Mouse (Mus musculus) olfactory bulb, adult 2 months (tissue): ENCODE results near the gene Suds3. TPM values are rescaled to one million over a fixed set of nuclear protein-coding genes. Genes with fewer than 3 reads are reported as not detected.

Experiments
- H3K27ac ChIP-seq: fragments of 200-500 bp; 2 replicates; pipeline ENCODE4 v1.5.1; 2012; ENCODE audit warnings: low read depth, low read length; ENCODE audit not compliant: insufficient read depth
- H3K4me1 ChIP-seq: fragments of 200-500 bp; 2 replicates; pipeline ENCODE4 v1.6.1; 2012; ENCODE audit warnings: low read length; ENCODE audit not compliant: control insufficient read depth, insufficient read depth
- H3K4me3 ChIP-seq: fragments of 200-500 bp; 2 replicates; pipeline ENCODE4 v1.5.1; 2012; ENCODE audit warnings: mild to moderate bottlenecking, low read depth, low read length, moderate library complexity; ENCODE audit not compliant: insufficient read depth
- CTCF ChIP-seq: fragments of 200-500 bp; IDR thresholded peaks from 2 replicates; pipeline ENCODE4 v1.5.1; 2012; ENCODE audit warnings: low read depth, mild to moderate bottlenecking, low read length, moderate library complexity; ENCODE audit not compliant: insufficient read depth
- POLR2A ChIP-seq: fragments of 200-500 bp; IDR thresholded peaks from 2 replicates; pipeline ENCODE4 v1.6.1; 2012; ENCODE audit warnings: mild to moderate bottlenecking, low read depth, low read length, moderate library complexity; ENCODE audit not compliant: insufficient read depth
- WGBS: fragments of 180-500 bp; shearing (Covaris S2); methylation state at CpG from one replicate; pipeline ENCODE4 v1.1.7; 2018; 5-methylcytosine and 5-hydroxymethylcytosine counted together
- polyA plus RNA-seq: library from polyadenylated mRNA; stranded (reverse); fragments of >200 nt; gene quantifications from 2 replicates; pipeline ENCODE4 v1.2.4, GENCODE M21; 2012; ENCODE audit warnings: low replicate concordance; ENCODE audit not compliant: missing spikeins, insufficient read depth, insufficient read length

Gene Suds3
- polyA plus RNA-seq, 1 experiment = 131 TPM

DNA sequence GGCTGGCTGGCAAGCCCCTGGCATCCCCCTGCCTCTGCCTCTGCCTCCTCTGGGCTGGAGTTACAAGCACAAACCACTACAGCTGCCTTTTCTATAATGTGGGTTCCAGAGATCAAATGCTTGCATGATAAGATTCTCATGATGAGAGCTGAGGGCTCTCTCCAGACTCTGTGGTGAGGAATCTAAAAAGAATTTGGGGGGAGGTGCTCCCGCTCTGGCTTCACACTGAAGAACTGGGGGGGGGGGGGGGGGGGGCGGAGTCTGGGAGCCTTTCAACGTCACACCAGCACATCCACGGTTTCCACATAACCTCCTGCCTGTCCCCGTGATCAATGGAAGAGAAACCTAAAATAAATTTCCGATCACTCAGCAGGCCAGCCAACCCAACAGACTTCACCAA, 26.1 kb downstream of the Suds3 start:
- H3K4me1 ChIP-seq = peaks cover 10% of the 10 kb centered on the region
- H3K27ac ChIP-seq = no peak overlapping the region
- H3K4me3 ChIP-seq = no peak overlapping the region
- 18% methylated on average over 6 of the region's 6 CpGs for WGBS
- TF ChIP-seq POLR2A = no peak
- no peak for TF ChIP-seq CTCF

DNA sequence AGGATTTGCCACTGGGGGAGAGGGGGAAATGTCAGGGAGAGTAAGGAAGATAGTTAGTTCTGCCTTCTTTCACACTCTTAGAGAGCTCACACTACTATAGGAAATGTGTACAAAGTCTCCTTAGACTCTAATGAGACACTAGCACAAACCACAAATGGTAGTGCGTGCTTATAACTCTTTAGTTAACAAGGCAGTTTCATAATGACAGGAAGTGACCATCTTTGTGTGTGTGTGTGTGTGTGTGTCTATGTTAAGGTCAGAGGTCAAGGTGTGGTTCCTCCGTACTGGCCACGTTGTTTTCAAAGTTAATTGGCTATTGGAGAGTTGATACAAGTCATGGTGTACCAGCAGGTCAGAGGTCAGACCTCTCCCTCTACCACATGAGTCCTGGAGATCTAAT, 26.8 kb downstream of the Suds3 start:
- Histone ChIP-seq H3K4me1 (peaks cover 10% of the 10 kb centered on the region), H3K27ac (no peak overlapping the region), H3K4me3 (no peak overlapping the region)
- TF ChIP-seq POLR2A (no peak), CTCF (no peak)
- WGBS = 62% methylated on average over 3 of the region's 3 CpGs

DNA sequence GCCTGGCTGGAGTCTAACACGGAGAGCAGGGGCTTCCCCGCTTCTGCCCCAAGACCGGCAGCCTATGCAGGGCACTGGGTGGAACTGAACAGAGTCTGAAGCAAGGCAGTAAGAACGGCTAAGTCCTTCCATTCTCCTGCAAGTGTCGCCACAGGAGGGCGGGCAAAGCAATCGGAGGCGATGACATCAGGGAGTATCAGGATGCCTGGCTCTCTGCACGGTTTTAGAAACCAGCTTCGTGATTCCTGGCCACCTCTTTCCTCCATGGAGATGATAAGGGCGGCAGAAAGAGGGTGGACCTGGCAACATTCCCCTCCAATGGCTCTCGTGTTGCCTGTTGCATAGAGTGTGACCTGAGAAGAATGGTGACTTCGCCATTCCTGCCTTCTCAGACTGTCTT, 28.2 kb downstream of the Suds3 start:
- 3% methylated on average over 13 of the region's 13 CpGs for WGBS
- H3K27ac ChIP-seq = no peak overlapping the region
- peak overlapping the region; percentile 28 for H3K4me3 ChIP-seq
- H3K4me1 ChIP-seq = peaks cover 10% of the 10 kb centered on the region
- no peak for TF ChIP-seq CTCF
- TF ChIP-seq POLR2A = no peak

DNA sequence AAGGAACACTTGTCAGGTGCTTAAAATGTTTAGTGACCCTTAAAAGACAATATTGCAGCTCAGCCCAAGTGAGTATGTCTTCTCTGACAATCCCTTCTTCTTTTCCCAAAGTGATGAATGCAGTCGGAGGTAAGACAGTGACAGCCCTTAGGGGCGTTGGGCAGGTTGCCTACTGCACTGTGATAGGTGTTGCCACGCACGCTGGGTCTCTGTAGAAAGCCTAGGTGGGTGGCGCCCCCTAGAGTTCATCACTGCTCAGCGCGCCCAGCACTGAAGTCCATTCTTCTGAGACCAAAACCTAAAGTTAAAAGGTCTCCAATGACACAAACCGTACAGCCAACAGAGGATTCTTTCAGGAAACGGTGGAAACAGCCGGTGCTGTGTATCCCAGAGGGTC, 46.4 kb downstream of the Suds3 start:
- WGBS = 14% methylated on average over 10 of the region's 10 CpGs
- Histone ChIP-seq H3K4me3 (no peak overlapping the region), H3K27ac (no peak overlapping the region), H3K4me1 (peaks cover 9% of the 10 kb centered on the region)
- peak; percentile 73 for TF ChIP-seq CTCF
- no peak for TF ChIP-seq POLR2A

DNA sequence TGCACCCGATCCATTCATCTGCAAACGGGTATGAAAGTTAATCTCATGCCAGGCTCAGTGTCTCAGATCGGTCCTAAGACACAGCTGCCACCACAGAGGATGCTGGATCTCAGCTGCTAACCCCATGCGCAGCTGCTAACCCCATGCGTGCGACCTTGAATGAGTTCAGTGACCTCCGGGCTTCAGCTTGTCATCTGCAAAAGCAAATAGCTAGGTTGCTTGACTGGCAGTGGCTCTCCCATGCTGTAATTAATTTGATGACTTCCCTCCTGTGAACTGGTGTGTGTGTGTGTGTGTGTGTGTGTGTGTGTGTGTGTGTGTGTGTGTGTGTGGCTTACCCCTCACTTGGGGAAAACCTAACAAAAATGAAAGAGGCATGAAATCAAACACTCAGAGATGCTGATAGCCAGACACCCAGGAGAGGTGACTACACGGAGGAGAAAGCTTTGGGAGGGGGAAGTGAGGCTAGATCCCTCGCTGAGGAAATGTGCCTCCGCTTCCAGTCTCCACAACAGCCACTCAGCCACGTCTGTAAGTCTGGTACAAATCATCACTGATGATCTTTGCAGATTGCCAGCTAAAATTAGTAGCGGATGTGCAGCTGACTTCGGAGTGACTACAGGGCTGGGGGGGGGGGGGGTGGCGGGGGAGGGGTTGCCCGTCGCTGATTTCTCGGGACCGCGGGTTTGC, 47.0 kb downstream of the Suds3 start:
- WGBS = 9% methylated on average over 19 of the region's 19 CpGs
- TF ChIP-seq POLR2A (no peak), CTCF (no peak)
- Histone ChIP-seq H3K4me1 (peaks cover 9% of the 10 kb centered on the region), H3K27ac (no peak overlapping the region), H3K4me3 (no peak overlapping the region)

DNA sequence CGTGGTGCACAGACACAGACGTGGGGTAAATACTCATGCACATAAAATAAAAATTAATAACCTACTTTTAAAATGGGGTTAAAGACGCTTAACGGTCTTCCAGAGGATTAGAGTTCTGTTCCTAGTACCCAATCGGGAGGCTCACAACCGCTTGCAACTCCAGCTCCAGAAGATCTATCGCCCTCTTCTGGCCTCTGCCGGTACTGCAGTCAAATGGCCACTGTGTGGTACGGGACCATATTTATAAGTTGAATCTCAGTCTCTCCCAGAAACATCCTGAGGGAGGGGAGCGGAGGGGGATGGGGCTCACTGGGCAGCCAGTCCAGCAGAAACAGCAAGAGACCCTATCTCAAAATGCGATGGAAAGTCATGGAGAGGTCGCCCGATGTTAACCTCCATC, 47.7 kb downstream of the Suds3 start:
- TF ChIP-seq POLR2A (no peak), CTCF (peak; percentile 66; the same call in 1 of the 2 replicates)
- WGBS = 77% methylated on average over 13 of the region's 13 CpGs
- H3K4me1 ChIP-seq = peaks cover 9% of the 10 kb centered on the region
- no peak overlapping the region for H3K4me3 ChIP-seq
- no peak overlapping the region for H3K27ac ChIP-seq

DNA sequence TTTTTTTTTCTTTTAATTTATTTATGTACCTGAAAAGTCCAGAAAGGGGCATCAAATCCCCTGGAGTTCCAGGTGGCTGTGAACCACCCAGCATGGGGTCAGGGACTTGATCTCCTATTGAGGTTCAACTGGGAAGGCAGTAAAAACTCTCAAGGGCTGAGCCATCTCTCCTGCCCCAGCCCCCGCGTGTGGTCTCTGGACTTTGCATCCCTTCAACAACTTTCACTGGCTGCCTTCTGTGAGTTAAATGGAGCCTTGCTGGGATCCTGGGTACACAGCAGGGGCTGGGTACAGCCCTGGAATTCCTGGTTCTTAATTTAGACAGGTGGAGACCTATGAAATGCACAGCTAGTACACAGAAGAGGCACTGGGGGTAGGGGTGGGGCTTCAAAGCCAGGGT, 54.7 kb downstream of the Suds3 start:
- no peak for TF ChIP-seq POLR2A
- no peak for TF ChIP-seq CTCF
- Histone ChIP-seq H3K4me1 (peaks cover 4% of the 10 kb centered on the region), H3K27ac (no peak overlapping the region), H3K4me3 (no peak overlapping the region)
- 71% methylated on average over 2 of the region's 2 CpGs for WGBS

DNA sequence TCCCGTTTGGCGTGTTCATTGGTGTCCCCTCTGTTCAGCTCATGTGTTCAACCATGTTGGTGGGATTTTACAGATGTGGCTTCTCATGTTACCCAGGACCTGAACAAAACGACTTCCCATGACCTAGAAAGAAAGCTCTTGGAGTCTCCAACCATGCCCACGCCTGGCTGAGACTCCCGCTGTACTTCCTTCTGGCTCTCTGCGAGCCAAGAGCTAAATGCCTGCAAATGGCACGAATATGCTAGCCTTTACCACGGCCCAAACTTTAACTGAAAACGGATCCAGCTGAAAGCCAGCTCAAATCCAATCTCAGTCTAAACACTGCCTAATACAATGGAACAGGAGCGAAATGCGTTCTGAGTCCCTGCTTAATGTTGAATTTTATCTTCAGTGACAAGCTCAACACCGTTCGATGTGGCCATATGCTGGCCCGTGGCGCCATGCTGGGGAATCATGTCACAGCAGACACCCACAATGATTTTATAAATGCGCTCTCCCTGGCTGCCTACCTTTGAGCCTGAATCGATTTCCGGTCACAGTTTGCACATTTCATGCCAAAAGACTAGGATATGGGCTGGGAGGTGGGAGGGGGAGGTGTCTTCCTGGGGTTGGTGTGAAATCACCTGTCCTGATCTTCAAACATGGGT, 55.3 kb downstream of the Suds3 start:
- WGBS = 85% methylated on average over 18 of the region's 18 CpGs
- no peak for TF ChIP-seq POLR2A
- TF ChIP-seq CTCF = no peak
- no peak overlapping the region for H3K4me3 ChIP-seq
- peaks cover 4% of the 10 kb centered on the region for H3K4me1 ChIP-seq
- no peak overlapping the region for H3K27ac ChIP-seq

DNA sequence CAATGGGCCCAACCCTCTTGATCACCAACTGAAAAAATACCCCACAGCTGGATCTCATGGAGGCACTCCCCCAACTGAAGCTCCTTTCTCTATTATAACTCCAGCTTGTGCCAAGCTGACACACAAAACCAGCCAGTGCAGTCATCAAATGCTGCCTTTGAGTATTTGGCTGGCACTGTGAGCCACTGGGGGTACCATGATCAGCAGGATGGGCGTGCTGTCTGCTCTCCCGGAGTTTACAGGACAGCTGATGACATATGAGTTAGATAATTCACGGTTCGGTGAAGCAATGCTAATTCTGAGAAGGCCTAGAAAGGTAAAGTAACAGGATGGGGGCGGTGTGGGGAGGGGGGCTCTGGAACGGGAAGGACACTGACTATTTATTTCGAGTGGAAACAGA, 66.0 kb downstream of the Suds3 start:
- Histone ChIP-seq H3K27ac (no peak overlapping the region), H3K4me3 (no peak overlapping the region), H3K4me1 (no peaks in the 10 kb centered on the region)
- 79% methylated on average over 7 of the region's 7 CpGs for WGBS
- TF ChIP-seq POLR2A = no peak
- no peak for TF ChIP-seq CTCF

DNA sequence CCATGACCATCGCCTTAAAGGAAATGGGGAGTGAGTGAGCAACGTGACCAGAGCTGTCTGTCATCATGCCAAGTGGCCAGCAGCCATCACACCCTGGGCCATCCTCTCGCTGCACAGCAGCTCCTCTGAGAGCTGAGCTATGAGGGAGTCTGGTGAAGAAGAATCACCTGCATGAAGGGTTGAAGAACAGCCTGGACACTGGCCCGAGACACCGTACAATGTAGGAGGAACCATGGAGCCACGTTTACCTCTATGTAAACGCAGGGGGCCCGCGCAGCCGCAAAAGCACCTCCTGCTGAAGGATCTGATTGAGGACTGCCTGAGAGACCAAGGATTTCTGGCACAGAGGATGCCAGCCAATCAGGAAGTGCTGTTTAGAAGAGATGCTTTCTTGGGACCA, 70.8 kb downstream of the Suds3 start:
- WGBS = 70% methylated on average over 10 of the region's 10 CpGs
- Histone ChIP-seq H3K4me1 (no peaks in the 10 kb centered on the region), H3K27ac (no peak overlapping the region), H3K4me3 (no peak overlapping the region)
- TF ChIP-seq POLR2A (no peak), CTCF (no peak)
